Mouse (Mus musculus): ENCODE data around the gene Ccdc58. TPM values are rescaled to one million over a fixed set of nuclear protein-coding genes. Genes with fewer than 3 reads are reported as not detected.
"Not testable (repeated sequence)": the region's sequence is repeated elsewhere in the genome, so short reads cannot be mapped to it uniquely, and the experiment has no call there.

Gene Ccdc58
- polyA plus RNA-seq, 1 experiment from 2014 or later: 83.8 TPM

DNA sequence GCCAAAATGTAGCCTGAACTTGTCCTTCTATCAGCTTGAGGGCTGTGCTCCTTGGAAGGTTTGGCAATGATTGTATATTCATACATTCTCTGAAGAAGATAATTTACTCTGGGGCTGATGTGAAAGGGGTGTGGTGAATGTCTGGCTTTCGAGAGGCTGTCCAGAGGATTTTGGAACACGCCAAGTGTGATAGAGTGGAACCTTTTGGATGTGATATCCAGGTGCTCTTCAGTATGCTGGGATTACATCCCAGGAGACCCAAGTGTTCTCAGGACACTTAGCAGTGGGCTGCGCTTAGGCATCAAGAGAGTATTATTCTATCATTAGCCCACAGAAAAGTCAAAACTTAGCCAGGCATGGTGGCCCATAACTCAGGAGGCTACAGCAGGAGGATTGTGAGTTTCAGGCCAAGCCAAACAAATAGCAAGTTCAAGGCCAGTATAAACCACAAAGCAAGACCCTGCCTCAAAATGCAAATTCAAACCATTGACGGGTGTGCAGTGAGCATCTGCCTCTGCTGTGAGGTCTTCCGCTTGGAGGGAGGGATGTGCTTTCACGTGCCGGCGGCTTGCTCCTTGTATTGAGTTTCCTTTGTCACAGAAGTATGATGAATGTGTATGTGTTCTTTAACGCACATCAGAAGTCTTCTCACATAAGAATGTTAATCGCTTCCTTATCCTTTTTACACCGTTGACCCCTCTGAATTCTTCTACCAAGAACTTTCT, 19.5 kb downstream of the Ccdc58 start:
- Histone ChIP-seq H3K27ac (ENCODE audit: low read length) (peak overlapping the region; percentile 49), H3K4me1 (ENCODE audit: control insufficient read depth, insufficient read depth, low read length) (no peaks in the 10 kb centered on the region), H3K36me3 (ENCODE audit: control insufficient read depth, insufficient read depth, low read length) (peaks cover 8% of the 10 kb centered on the region; the same call in 1 of the 2 replicates), H3K4me2 (ENCODE audit: low read depth, low read length) (no peak overlapping the region), H3K4me3 (replicated peaks; ENCODE audit: low read length) (no peak overlapping the region), H3K27me3 (ENCODE audit: control insufficient read depth, insufficient read depth, low read length) (no peaks in the 10 kb centered on the region), H3K9ac (ENCODE audit: low read length) (no peak overlapping the region), H3K9me3 (replicated peaks; ENCODE audit: control insufficient read depth, low read length) (no peaks in the 10 kb centered on the region)
- no peak for ATAC-seq (ENCODE audit: insufficient read depth, low FRiP score)
- WGBS: 76% methylated on average over 11 of the region's 11 CpGs

DNA sequence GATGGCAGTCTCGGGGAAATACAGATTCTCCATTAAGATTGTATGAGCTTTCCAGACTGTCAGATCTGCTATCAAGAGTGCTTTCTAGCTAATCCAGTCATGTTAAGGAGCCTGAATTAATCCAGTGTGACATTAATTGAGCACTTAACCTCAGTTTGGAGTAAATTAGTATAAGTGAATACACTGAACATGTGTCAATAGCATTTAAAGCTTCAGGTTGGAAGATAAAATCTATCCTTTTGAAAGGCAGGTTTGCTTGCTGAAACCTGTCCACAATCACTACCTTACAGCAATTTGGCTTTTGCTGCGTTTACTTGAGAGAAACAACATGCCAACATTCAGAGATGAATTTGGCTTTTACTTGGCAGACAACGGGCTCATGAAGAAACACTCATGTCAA, 22.6 kb downstream of the Ccdc58 start:
- ATAC-seq (ENCODE audit: insufficient read depth, low FRiP score): no peak
- Histone ChIP-seq H3K4me1 (ENCODE audit: control insufficient read depth, insufficient read depth, low read length) (no peaks in the 10 kb centered on the region), H3K27ac (ENCODE audit: low read length) (no peak overlapping the region), H3K4me3 (replicated peaks; ENCODE audit: low read length) (no peak overlapping the region), H3K4me2 (ENCODE audit: low read depth, low read length) (no peak overlapping the region), H3K27me3 (ENCODE audit: control insufficient read depth, insufficient read depth, low read length) (no peaks in the 10 kb centered on the region), H3K9me3 (replicated peaks; ENCODE audit: control insufficient read depth, low read length) (no peaks in the 10 kb centered on the region), H3K36me3 (ENCODE audit: control insufficient read depth, insufficient read depth, low read length) (no peaks in the 10 kb centered on the region), H3K9ac (ENCODE audit: low read length) (no peak overlapping the region)
- 70% methylated on average over 3 of the region's 3 CpGs for WGBS

DNA sequence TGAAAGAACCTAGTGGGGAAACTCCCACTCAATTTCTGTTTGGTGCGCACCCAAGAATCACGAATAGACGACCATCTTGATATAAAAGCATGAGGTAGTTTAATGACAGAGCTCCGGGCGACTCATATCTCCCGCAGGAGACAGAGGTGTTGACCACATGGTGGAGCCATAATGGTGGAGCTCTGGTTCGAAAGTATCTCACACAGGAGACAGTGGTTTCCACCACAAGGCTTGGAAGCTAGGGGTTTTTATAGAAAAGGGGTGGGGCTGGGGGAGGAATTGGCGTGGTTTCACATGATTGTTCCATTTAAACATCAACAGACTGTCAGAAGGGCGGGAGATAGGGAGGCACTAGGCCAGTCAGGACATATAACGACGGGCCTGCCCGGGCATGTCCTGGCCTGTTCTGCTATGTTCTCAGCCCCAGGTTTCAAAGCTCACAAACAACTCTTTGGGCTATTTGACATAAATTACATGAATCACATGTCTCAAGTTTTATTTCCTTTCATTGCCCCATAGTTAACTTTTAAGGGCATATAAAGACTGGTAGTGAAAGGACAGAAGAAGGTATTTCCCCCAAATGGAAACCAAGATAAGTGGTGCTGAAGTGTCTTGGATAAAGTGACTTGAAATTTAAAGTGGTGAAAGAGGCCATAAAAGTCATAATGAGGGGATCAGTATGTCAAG, 26.5 kb downstream of the Ccdc58 start:
- not testable (repeated sequence) for ATAC-seq (ENCODE audit: insufficient read depth, low FRiP score); H3K4me3 ChIP-seq (replicated peaks; ENCODE audit: low read length); H3K27me3 ChIP-seq (ENCODE audit: control insufficient read depth, insufficient read depth, low read length); H3K27ac ChIP-seq (ENCODE audit: low read length); H3K4me1 ChIP-seq (ENCODE audit: control insufficient read depth, insufficient read depth, low read length); H3K9ac ChIP-seq (ENCODE audit: low read length); H3K4me2 ChIP-seq (ENCODE audit: low read depth, low read length); H3K9me3 ChIP-seq (replicated peaks; ENCODE audit: control insufficient read depth, low read length); H3K36me3 ChIP-seq (ENCODE audit: control insufficient read depth, insufficient read depth, low read length)
- 87% methylated on average over 12 of the region's 12 CpGs for WGBS

DNA sequence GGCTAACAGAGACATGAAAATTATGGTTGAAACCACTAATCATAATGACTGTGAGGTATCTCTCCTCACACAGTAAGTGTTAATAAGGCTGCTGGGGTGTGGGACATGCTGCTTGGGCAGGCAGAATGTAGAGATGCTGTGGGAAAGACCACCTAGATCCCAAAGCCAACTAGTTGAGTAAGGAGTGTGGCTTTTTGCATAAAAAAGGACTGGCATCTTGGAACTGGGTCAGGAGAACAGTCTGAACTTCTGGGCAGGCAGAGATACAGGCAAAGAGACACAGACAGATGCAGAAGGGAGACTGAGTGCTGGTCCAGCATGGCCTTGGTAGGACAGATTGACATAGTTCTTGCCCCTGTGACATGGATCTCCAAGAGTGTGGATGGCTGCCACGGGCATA, 30.0 kb downstream of the Ccdc58 start:
- Histone ChIP-seq H3K9ac (ENCODE audit: low read length) (no peak overlapping the region), H3K4me2 (ENCODE audit: low read depth, low read length) (no peak overlapping the region), H3K27me3 (ENCODE audit: control insufficient read depth, insufficient read depth, low read length) (no peaks in the 10 kb centered on the region), H3K4me3 (replicated peaks; ENCODE audit: low read length) (no peak overlapping the region), H3K9me3 (replicated peaks; ENCODE audit: control insufficient read depth, low read length) (no peaks in the 10 kb centered on the region), H3K27ac (ENCODE audit: low read length) (no peak overlapping the region), H3K36me3 (ENCODE audit: control insufficient read depth, insufficient read depth, low read length) (no peaks in the 10 kb centered on the region), H3K4me1 (ENCODE audit: control insufficient read depth, insufficient read depth, low read length) (no peaks in the 10 kb centered on the region)
- 63% methylated on average over 1 of the region's 1 CpGs for WGBS
- no peak for ATAC-seq (ENCODE audit: insufficient read depth, low FRiP score)

DNA sequence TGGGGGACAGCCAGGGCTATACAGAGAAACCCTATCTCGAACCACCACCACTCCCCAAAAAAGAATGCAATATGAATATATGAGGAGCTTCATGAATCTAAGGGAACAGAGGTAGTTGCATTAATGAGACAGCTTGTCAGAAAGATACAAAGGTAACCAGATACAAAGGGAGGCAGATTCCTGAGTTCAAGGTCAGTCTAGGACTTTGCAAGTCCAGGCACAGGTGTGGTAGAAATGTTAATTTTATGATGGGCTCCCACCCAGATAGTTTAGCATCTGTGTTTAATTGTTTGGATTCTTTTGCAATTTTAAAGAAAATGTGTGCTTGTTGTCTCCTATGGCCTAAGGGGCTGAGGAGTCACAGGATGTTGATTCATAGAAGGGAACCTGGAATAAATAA, 30.7 kb downstream of the Ccdc58 start:
- no peak for ATAC-seq (ENCODE audit: insufficient read depth, low FRiP score)
- no peaks in the 10 kb centered on the region for H3K27me3 ChIP-seq (ENCODE audit: control insufficient read depth, insufficient read depth, low read length)
- no peak overlapping the region for H3K4me2 ChIP-seq (ENCODE audit: low read depth, low read length)
- no peaks in the 10 kb centered on the region for H3K9me3 ChIP-seq (replicated peaks; ENCODE audit: control insufficient read depth, low read length)
- WGBS: 76% methylated on average over 1 of the region's 1 CpGs
- no peak overlapping the region for H3K9ac ChIP-seq (ENCODE audit: low read length)
- no peaks in the 10 kb centered on the region for H3K36me3 ChIP-seq (ENCODE audit: control insufficient read depth, insufficient read depth, low read length)
- H3K27ac ChIP-seq (ENCODE audit: low read length): no peak overlapping the region
- H3K4me1 ChIP-seq (ENCODE audit: control insufficient read depth, insufficient read depth, low read length): no peaks in the 10 kb centered on the region
- H3K4me3 ChIP-seq (replicated peaks; ENCODE audit: low read length): no peak overlapping the region

DNA sequence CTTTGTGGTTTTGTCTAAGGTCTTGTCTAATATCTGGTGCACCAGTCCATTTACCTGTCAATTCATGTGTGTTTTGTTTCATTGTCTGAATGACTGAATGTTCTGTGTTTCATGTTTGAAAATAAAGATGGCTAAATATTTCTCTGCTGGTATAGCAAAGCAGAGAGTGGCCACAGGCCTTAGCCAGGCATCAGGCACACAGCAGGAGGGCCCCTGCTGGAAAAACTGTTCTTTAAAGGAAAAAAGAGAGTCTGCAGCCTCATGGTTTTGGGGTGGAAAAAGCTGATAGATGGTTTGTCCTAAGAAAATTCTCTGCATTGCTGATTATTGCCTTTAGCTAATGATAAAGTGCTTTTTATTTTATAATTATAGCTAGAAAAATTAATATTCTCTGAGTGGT, 40.0 kb downstream of the Ccdc58 start:
- not testable (repeated sequence) for H3K27me3 ChIP-seq (ENCODE audit: control insufficient read depth, insufficient read depth, low read length); H3K36me3 ChIP-seq (ENCODE audit: control insufficient read depth, insufficient read depth, low read length); ATAC-seq (ENCODE audit: insufficient read depth, low FRiP score); H3K4me2 ChIP-seq (ENCODE audit: low read depth, low read length); H3K4me3 ChIP-seq (replicated peaks; ENCODE audit: low read length); H3K9ac ChIP-seq (ENCODE audit: low read length); H3K9me3 ChIP-seq (replicated peaks; ENCODE audit: control insufficient read depth, low read length); H3K4me1 ChIP-seq (ENCODE audit: control insufficient read depth, insufficient read depth, low read length); H3K27ac ChIP-seq (ENCODE audit: low read length)

DNA sequence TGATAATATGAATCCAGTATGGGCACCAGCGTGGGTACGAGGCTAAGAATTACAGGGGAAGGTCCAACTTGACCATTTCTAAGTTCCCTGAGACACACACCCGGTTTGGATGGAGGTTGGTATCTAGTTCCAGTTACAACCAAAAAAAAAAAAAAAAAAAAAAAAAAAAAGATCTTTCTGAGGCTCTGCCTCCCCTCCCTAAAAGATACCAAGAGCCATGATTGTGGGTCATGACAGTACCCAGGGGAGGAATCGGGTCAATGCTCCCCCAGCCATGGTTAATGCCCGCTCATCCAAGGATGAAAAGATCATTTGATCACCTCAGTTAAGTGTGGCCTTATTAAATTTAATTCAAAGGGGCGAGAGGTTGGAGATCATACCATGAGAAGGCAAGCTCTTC, 44.3 kb downstream of the Ccdc58 start:
- H3K27me3 ChIP-seq (ENCODE audit: control insufficient read depth, insufficient read depth, low read length); H3K9ac ChIP-seq (ENCODE audit: low read length); ATAC-seq (ENCODE audit: insufficient read depth, low FRiP score); H3K4me1 ChIP-seq (ENCODE audit: control insufficient read depth, insufficient read depth, low read length); H3K36me3 ChIP-seq (ENCODE audit: control insufficient read depth, insufficient read depth, low read length); H3K4me2 ChIP-seq (ENCODE audit: low read depth, low read length); H3K27ac ChIP-seq (ENCODE audit: low read length); H3K4me3 ChIP-seq (replicated peaks; ENCODE audit: low read length); H3K9me3 ChIP-seq (replicated peaks; ENCODE audit: control insufficient read depth, low read length): not testable (repeated sequence)
- 90% methylated on average over 6 of the region's 6 CpGs for WGBS

DNA sequence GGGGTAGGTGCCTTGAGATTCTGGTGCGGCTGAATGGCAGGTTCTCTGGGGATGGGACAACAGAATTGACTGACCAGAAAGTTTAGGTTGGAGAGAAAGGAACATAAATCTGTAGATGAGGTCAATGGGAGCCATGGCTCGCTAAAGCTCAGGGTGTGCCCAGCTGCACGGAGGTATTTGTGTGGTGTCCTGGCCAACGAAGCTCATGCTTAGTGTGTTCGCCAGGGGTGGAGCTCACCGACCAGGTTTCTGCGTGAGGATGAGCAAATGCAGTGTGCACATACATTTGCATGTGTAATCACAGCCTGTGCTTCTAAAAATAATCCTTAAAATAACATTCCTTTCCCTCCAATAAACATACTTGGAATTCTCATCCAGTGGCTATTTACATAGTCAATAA, 56.6 kb downstream of the Ccdc58 start:
- 73% methylated on average over 7 of the region's 7 CpGs for WGBS

DNA sequence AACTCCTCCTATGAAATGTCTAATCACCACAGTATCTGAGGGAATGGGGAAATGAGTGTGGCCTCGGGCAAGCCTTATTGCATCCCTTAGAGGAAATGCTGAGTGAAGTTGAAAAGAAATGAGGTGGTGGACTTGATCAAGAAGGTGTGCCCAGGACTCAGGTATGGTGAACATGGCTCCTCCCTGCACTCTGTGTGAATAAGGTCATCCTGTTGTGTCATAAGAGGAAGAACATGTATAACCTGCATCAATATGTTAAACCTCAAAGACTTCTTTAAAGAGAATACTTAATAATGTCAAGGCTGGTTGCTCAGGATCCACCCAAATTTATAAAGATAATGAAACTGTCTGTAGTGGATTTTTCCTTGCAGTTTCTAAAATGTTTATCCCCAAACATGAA, 59.7 kb downstream of the Ccdc58 start, which contains the start of gene Csta1:
Csta1 (minus strand) TSS at position 101 of the 400 bp plus-strand sequence.
- Histone ChIP-seq H3K27ac (ENCODE audit: low read length) (peak within 1 kb of the TSS; percentile 47; the same call in 1 of the 2 replicates), H3K4me3 (replicated peaks; ENCODE audit: low read length) (no peak within 1 kb of the TSS), H3K4me1 (ENCODE audit: control insufficient read depth, insufficient read depth, low read length) (no peaks in the 10 kb centered on the region), H3K9ac (ENCODE audit: low read length) (no peak within 1 kb of the TSS), H3K4me2 (ENCODE audit: low read depth, low read length) (no peak within 1 kb of the TSS), H3K36me3 (ENCODE audit: control insufficient read depth, insufficient read depth, low read length) (no peaks in the 10 kb centered on the region), H3K9me3 (replicated peaks; ENCODE audit: control insufficient read depth, low read length) (no peaks in the 10 kb centered on the region), H3K27me3 (ENCODE audit: control insufficient read depth, insufficient read depth, low read length) (no peaks in the 10 kb centered on the region)
- ATAC-seq (ENCODE audit: insufficient read depth, low FRiP score): no peak
- WGBS: 66% methylated on average over 1 of the region's 1 CpGs

More for the DNA sequence above, 56.6 kb downstream of the Ccdc58 start:
- Histone ChIP-seq H3K9me3 (replicated peaks; ENCODE audit: control insufficient read depth, low read length) (no peaks in the 10 kb centered on the region), H3K4me3 (replicated peaks; ENCODE audit: low read length) (no peak overlapping the region), H3K4me2 (ENCODE audit: low read depth, low read length) (no peak overlapping the region), H3K27me3 (ENCODE audit: control insufficient read depth, insufficient read depth, low read length) (no peaks in the 10 kb centered on the region), H3K4me1 (ENCODE audit: control insufficient read depth, insufficient read depth, low read length) (no peaks in the 10 kb centered on the region), H3K27ac (ENCODE audit: low read length) (no peak overlapping the region), H3K9ac (ENCODE audit: low read length) (no peak overlapping the region), H3K36me3 (ENCODE audit: control insufficient read depth, insufficient read depth, low read length) (no peaks in the 10 kb centered on the region)
- no peak for ATAC-seq (ENCODE audit: insufficient read depth, low FRiP score)
